Mouse (Mus musculus) heart, adult 2 months (tissue): ENCODE results near the gene Pcgf6. TPM values are rescaled to one million over a fixed set of nuclear protein-coding genes. Genes with fewer than 3 reads are reported as not detected.

ENCODE experiments used
- DNase-seq, 2 experiments: peaks; one replicate each; pipeline ENCODE4 v3.0.0; 2021
- H3K27ac ChIP-seq: fragments of 200-600 bp; 2 replicates; pipeline ENCODE4 v1.8.1; 2022
- H3K27me3 ChIP-seq: fragments of 200-500 bp; 2 replicates; pipeline ENCODE4 v1.6.1; 2012; ENCODE audit warnings: mild to moderate bottlenecking, low read length, inconsistent platforms, mixed read lengths; ENCODE audit not compliant: control insufficient read depth, insufficient read depth
- H3K36me3 ChIP-seq: fragments of 200-500 bp; 2 replicates; pipeline ENCODE4 v1.6.1; 2012; ENCODE audit warnings: low read length, inconsistent platforms; ENCODE audit not compliant: control insufficient read depth, insufficient read depth
- H3K4me1 ChIP-seq: fragments of 200-500 bp; 2 replicates; pipeline ENCODE4 v1.6.1; 2011; ENCODE audit warnings: low read length; ENCODE audit not compliant: control insufficient read depth, insufficient read depth
- H3K4me3 ChIP-seq: fragments of 200-600 bp; 2 replicates; pipeline ENCODE4 v1.8.1; 2022
- H3K79me2 ChIP-seq: fragments of 200-500 bp; replicated peaks from 2 replicates; pipeline ENCODE4 v1.6.1; 2012; ENCODE audit warnings: mild to moderate bottlenecking, inconsistent platforms, low read length, moderate library complexity, mixed read lengths; ENCODE audit not compliant: control insufficient read depth, insufficient read depth
- H3K9ac ChIP-seq: fragments of 200-500 bp; 2 replicates; pipeline ENCODE4 v1.6.1; 2012; ENCODE audit warnings: low read depth, mild to moderate bottlenecking, control low read depth, inconsistent platforms, low read length, mixed read lengths
- CTCF ChIP-seq: fragments of 200-600 bp; IDR thresholded peaks from 2 replicates; pipeline ENCODE4 v1.8.1; 2022; ENCODE audit warnings: antibody characterized with exemption, mild to moderate bottlenecking, moderate library complexity
- EP300 ChIP-seq: fragments of 200-500 bp; IDR thresholded peaks from 2 replicates; pipeline ENCODE4 v1.6.1; 2011; ENCODE audit warnings: low read depth, low read length, control low read depth; ENCODE audit not compliant: insufficient read depth
- POLR2A ChIP-seq: fragments of 200-500 bp; IDR thresholded peaks from 2 replicates; pipeline ENCODE4 v1.6.1; 2011; ENCODE audit warnings: mild to moderate bottlenecking, low read depth, low read length, control low read depth; ENCODE audit not compliant: insufficient read depth
- WGBS: fragments of 180-500 bp; shearing (Covaris S2); methylation state at CpG from one replicate; pipeline ENCODE4 v1.1.7; 2018; 5-methylcytosine and 5-hydroxymethylcytosine counted together
- intact Hi-C: fragments of 180-260 bp; cut with DNase I; formaldehyde crosslinking; loops from one replicate; pipeline ENCODE4 v1.15.1; 2025
- polyA plus RNA-seq: library from polyadenylated mRNA; depleted of rRNA; stranded (reverse); fragments of >200 nt; gene quantifications from 2 replicates; pipeline ENCODE4 v1.2.3, GENCODE M21; 2012
- total RNA-seq, 2 experiments: library from RNA; stranded (reverse); gene quantifications; 2 replicates each; pipeline ENCODE4 v1.2.3; 2021

Pcgf6 gene
- total and polyA plus RNA-seq, 3 experiments: 2.5 to 3.2 (median 2.7) TPM

GRCm38 (mm10) chr19:47067096-47067882, 16.6 kb upstream of the Pcgf6 start, which contains the start of gene Taf5:
TSS of gene Taf5 (plus strand) at chr19:47067746.
- H3K27me3 ChIP-seq: no peaks in the 10 kb centered on the region
- no peaks in the 10 kb centered on the region; the same call in 1 of the 2 replicates for H3K36me3 ChIP-seq
- H3K4me3 ChIP-seq: peak within 1 kb of the TSS; percentile 82
- H3K79me2 ChIP-seq: no peaks in the 10 kb centered on the region
- H3K4me1 ChIP-seq: 0 out of 2 replicates have a peak, but pooled peaks cover 2% of the 10 kb centered on the region
- 11% methylated on average over 47 of the region's 49 CpGs for WGBS
- intact Hi-C loops: no loop called here
- TF ChIP-seq EP300 (peak; percentile 40; the same call in 1 of the 2 replicates), CTCF (no peak), POLR2A (peak; percentile 93)
- H3K9ac ChIP-seq: peak within 1 kb of the TSS; percentile 98
- H3K27ac ChIP-seq: peak within 1 kb of the TSS; percentile 87
- peak; percentile 97 to 98 for DNase-seq

- intact Hi-C loops: no loop called here
- H3K36me3 ChIP-seq: no peaks in the 10 kb centered on the region
- H3K9ac ChIP-seq: no peak overlapping the region
- 0 out of 2 replicates have a peak, but pooled peaks cover 2% of the 10 kb centered on the region for H3K4me1 ChIP-seq
- no peak for DNase-seq
- H3K27ac ChIP-seq: no peak overlapping the region
- H3K4me3 ChIP-seq: no peak overlapping the region
- 90% methylated on average over 3 of the region's 3 CpGs for WGBS
- peak; percentile 26 for TF ChIP-seq CTCF
- no peak for TF ChIP-seq EP300
- no peak for TF ChIP-seq POLR2A
- no peaks in the 10 kb centered on the region for H3K79me2 ChIP-seq
- no peaks in the 10 kb centered on the region for H3K27me3 ChIP-seq
Observed at GRCm38 (mm10) chr19:47065860-47066259, 15.2 kb upstream of the Pcgf6 start.

GRCm38 (mm10) chr19:47057684-47058083, 7.0 kb upstream of the Pcgf6 start:
- no peaks in the 10 kb centered on the region for H3K79me2 ChIP-seq
- H3K27ac ChIP-seq: no peak overlapping the region
- H3K4me3 ChIP-seq: no peak overlapping the region
- no peak overlapping the region for H3K9ac ChIP-seq
- DNase-seq: no peak
- H3K27me3 ChIP-seq: no peaks in the 10 kb centered on the region
- no peaks in the 10 kb centered on the region for H3K36me3 ChIP-seq
- intact Hi-C loops: no loop called here
- TF ChIP-seq POLR2A (no peak), CTCF (no peak), EP300 (no peak)
- H3K4me1 ChIP-seq: no peaks in the 10 kb centered on the region
- 44% methylated on average over 1 of the region's 1 CpGs for WGBS

- Histone ChIP-seq H3K4me3 (no peak overlapping the region), H3K4me1 (peaks cover 4% of the 10 kb centered on the region; the same call in 1 of the 2 replicates), H3K79me2 (no peaks in the 10 kb centered on the region), H3K36me3 (no peaks in the 10 kb centered on the region), H3K27ac (no peak overlapping the region), H3K27me3 (no peaks in the 10 kb centered on the region), H3K9ac (no peak overlapping the region)
- TF ChIP-seq CTCF (no peak), EP300 (no peak), POLR2A (no peak)
- WGBS: 82% methylated on average over 4 of the region's 4 CpGs
- no peak for DNase-seq
- intact Hi-C loops: no loop called here
Observed at GRCm38 (mm10) chr19:47053471-47053870, 2.8 kb upstream of the Pcgf6 start.

GRCm38 (mm10) chr19:47052927-47053326, 2.2 kb upstream of the Pcgf6 start:
- Histone ChIP-seq H3K27ac (no peak overlapping the region), H3K36me3 (no peaks in the 10 kb centered on the region), H3K79me2 (no peaks in the 10 kb centered on the region), H3K27me3 (no peaks in the 10 kb centered on the region), H3K4me3 (no peak overlapping the region), H3K9ac (no peak overlapping the region), H3K4me1 (peaks cover 4% of the 10 kb centered on the region; the same call in 1 of the 2 replicates)
- 79% methylated on average over 4 of the region's 4 CpGs for WGBS
- TF ChIP-seq CTCF: no peak
- no peak for TF ChIP-seq POLR2A
- TF ChIP-seq EP300: no peak
- intact Hi-C loops: no loop called here
- no peak for DNase-seq

GRCm38 (mm10) chr19:47049840-47050239, 866 bp downstream of the Pcgf6 start:
- no peaks in the 10 kb centered on the region for H3K36me3 ChIP-seq
- no peaks in the 10 kb centered on the region for H3K27me3 ChIP-seq
- H3K27ac ChIP-seq: no peak overlapping the region; the same call in 1 of the 2 replicates
- H3K4me3 ChIP-seq: peak overlapping the region; percentile 67
- intact Hi-C loops: no loop called here
- no peaks in the 10 kb centered on the region for H3K79me2 ChIP-seq
- no peak for TF ChIP-seq EP300
- no peak for TF ChIP-seq POLR2A
- TF ChIP-seq CTCF: no peak
- H3K4me1 ChIP-seq: peaks cover 4% of the 10 kb centered on the region; the same call in 1 of the 2 replicates
- no peak overlapping the region for H3K9ac ChIP-seq
- WGBS: 8% methylated on average over 7 of the region's 7 CpGs
- no peak for DNase-seq
